Mouse (Mus musculus): ENCODE measurements around the gene Galnt7. TPM values are rescaled to one million over a fixed set of nuclear protein-coding genes. Genes with fewer than 3 reads are reported as not detected.

The Galnt7 gene
- polyA plus RNA-seq, 1 experiment from 2014 or later = 6.4 TPM

Other genes starting within 250 kb of the Galnt7 start
- 0.15 TPM in 1 of 2 replicates, not detected in the other for gene Scrg1, start 197.1 kb downstream of the Galnt7 start, polyA plus RNA-seq (2015; fragmentation: Nextera tagmentation; extraction: Ambion mirVana)
- 14.5 and 14.7 TPM in 2 replicates for gene Sap30, start 165.2 kb downstream of the Galnt7 start, polyA plus RNA-seq (2015; fragmentation: Nextera tagmentation; extraction: Ambion mirVana)
- 404 and 474 TPM in 2 replicates for gene Hmgb2, start 141.1 kb downstream of the Galnt7 start, polyA plus RNA-seq (2015; fragmentation: Nextera tagmentation; extraction: Ambion mirVana)

Measured in liver, embryonic 13.5 days (tissue).